Mouse (Mus musculus) megakaryocyte, adult 5-6 weeks (primary cell): ENCODE data around the gene Phf20. TPM values are rescaled to one million over a fixed set of nuclear protein-coding genes. Genes with fewer than 3 reads are reported as not detected.

Experiments
- ATAC-seq: 2 replicates; pipeline ENCODE4 v1.8.0; 2016; ENCODE audit warnings: mild to moderate bottlenecking, inconsistent platforms; ENCODE audit not compliant: poor library complexity, severe bottlenecking
- total RNA-seq, 2 experiments: library from RNA; stranded (forward) in 1 of 2; stranded (reverse) in 1 of 2; fragments of 153-499, 151-499 nt in 1 of 2; fragments of 221-1000, 200-1000 nt in 1 of 2; gene quantifications; 2 replicates each; pipeline versions ENCODE4 v1.2.3 to v1.2.4; 2015 to 2017

Phf20 gene
- total RNA-seq, 2 experiments from 2014 or later: 27.1 to 34.6 TPM

- no peak for ATAC-seq
These were observed 115.2 kb downstream of the Phf20 start for GRCm38 (mm10) chr2:156311441-156311840.

GRCm38 (mm10) chr2:156311841-156312291, 115.6 kb downstream of the Phf20 start:
- peak; percentile 63 for ATAC-seq

GRCm38 (mm10) chr2:156312297-156312897, 116.1 kb downstream of the Phf20 start, which contains the start of the genes Cnbd2 and Scand1:
TSS of gene Cnbd2 (plus strand) at chr2:156312299.
TSS of gene Scand1 (minus strand) at chr2:156312704.
- ATAC-seq: peak; percentile 87

GRCm38 (mm10) chr2:156313153-156313552, 116.9 kb downstream of the Phf20 start:
- no peak for ATAC-seq

- ATAC-seq: no peak
These were observed 118.5 kb downstream of the Phf20 start for GRCm38 (mm10) chr2:156314811-156315210.

GRCm38 (mm10) chr2:156318491-156318890, 122.2 kb downstream of the Phf20 start:
- ATAC-seq: peak; percentile 45; the same call in 1 of the 2 replicates

GRCm38 (mm10) chr2:156321538-156321937, 125.3 kb downstream of the Phf20 start:
- ATAC-seq: no peak

GRCm38 (mm10) chr2:156324116-156324588, 127.9 kb downstream of the Phf20 start:
- ATAC-seq: peak; percentile 94

GRCm38 (mm10) chr2:156324681-156325080, 128.4 kb downstream of the Phf20 start:
- ATAC-seq: peak; percentile 57

GRCm38 (mm10) chr2:156330681-156331080, 134.4 kb downstream of the Phf20 start:
- ATAC-seq: peak; percentile 54

- ATAC-seq: no peak
These were observed 135.2 kb downstream of the Phf20 start for GRCm38 (mm10) chr2:156331446-156331965.

GRCm38 (mm10) chr2:156340078-156340477, 143.8 kb downstream of the Phf20 start:
- ATAC-seq: no peak

GRCm38 (mm10) chr2:156344775-156345532, 148.7 kb downstream of the Phf20 start:
- peak; percentile 56 for ATAC-seq

GRCm38 (mm10) chr2:156348812-156349211, 152.5 kb downstream of the Phf20 start:
- no peak for ATAC-seq

GRCm38 (mm10) chr2:156349286-156349848, 153.1 kb downstream of the Phf20 start:
- no peak for ATAC-seq

- ATAC-seq: no peak
These were observed 155.0 kb downstream of the Phf20 start for GRCm38 (mm10) chr2:156351243-156351642.

- peak; percentile 43; the same call in 1 of the 2 replicates for ATAC-seq
These were observed 156.3 kb downstream of the Phf20 start for GRCm38 (mm10) chr2:156352413-156353165.

GRCm38 (mm10) chr2:156353265-156353692, 157.0 kb downstream of the Phf20 start:
- ATAC-seq: no peak

GRCm38 (mm10) chr2:156356031-156356430, 159.8 kb downstream of the Phf20 start:
- no peak for ATAC-seq
